Mouse (Mus musculus): ENCODE data around the gene Spns1. TPM values are rescaled to one million over a fixed set of nuclear protein-coding genes. Genes with fewer than 3 reads are reported as not detected.

Spns1 gene
- 16.6 and 23.1 TPM in 2 replicates for polyA plus RNA-seq (2015; fragmentation: Nextera tagmentation; extraction: Ambion mirVana)

GRCm38 (mm10) chr7:126377278-126378158, at the start of gene Spns1:
Gene Spns1, minus strand, starts transcription at chr7:126377450.

GRCm38 (mm10) chr7:126414725-126415124, 37.5 kb upstream of the Spns1 start, which contains the start of gene Cd19:
Gene Cd19, minus strand, starts transcription at chr7:126414889.

GRCm38 (mm10) chr7:126396298-126397119, 19.3 kb upstream of the Spns1 start, which contains the start of gene Nfatc2ip:
Gene Nfatc2ip, minus strand, starts transcription at chr7:126396737.

GRCm38 (mm10) chr7:126369393-126369792, 7.9 kb downstream of the Spns1 start, which contains the start of gene Lat:
Gene Lat, minus strand, starts transcription at chr7:126369570.

Other genes starting within 250 kb of the Spns1 start
- 31.7 and 34.9 TPM in 2 replicates for gene Xpo6, start 176.9 kb downstream of the Spns1 start, polyA plus RNA-seq (2015; fragmentation: Nextera tagmentation; extraction: Ambion mirVana)
- gene Sbk1, start 104.8 kb downstream of the Spns1 start, polyA plus RNA-seq (2015; fragmentation: Nextera tagmentation; extraction: Ambion mirVana) = 3.2 and 3.4 TPM in 2 replicates
- gene Lat, start 7.9 kb downstream of the Spns1 start, polyA plus RNA-seq (2015; fragmentation: Nextera tagmentation; extraction: Ambion mirVana) = 9.4 and 11.6 TPM in 2 replicates
- 4.6 and 5.0 TPM in 2 replicates for gene Nfatc2ip, start 19.3 kb upstream of the Spns1 start, polyA plus RNA-seq (2015; fragmentation: Nextera tagmentation; extraction: Ambion mirVana)
- 13.1 and 17.5 TPM in 2 replicates for gene Cd19, start 37.4 kb upstream of the Spns1 start, polyA plus RNA-seq (2015; fragmentation: Nextera tagmentation; extraction: Ambion mirVana)
- gene Rabep2, start 51.3 kb upstream of the Spns1 start, polyA plus RNA-seq (2015; fragmentation: Nextera tagmentation; extraction: Ambion mirVana) = 9.6 and 14.7 TPM in 2 replicates
- 0.54 and 0.86 TPM in 2 replicates for gene Atp2a1, start 85.7 kb upstream of the Spns1 start, polyA plus RNA-seq (2015; fragmentation: Nextera tagmentation; extraction: Ambion mirVana)
- gene Sh2b1, start 98.0 kb upstream of the Spns1 start, polyA plus RNA-seq (2015; fragmentation: Nextera tagmentation; extraction: Ambion mirVana) = 14.4 and 17.8 TPM in 2 replicates
- 56.1 and 56.4 TPM in 2 replicates for gene Tufm, start 109.9 kb upstream of the Spns1 start, polyA plus RNA-seq (2015; fragmentation: Nextera tagmentation; extraction: Ambion mirVana)
- gene Atxn2l, start 126.0 kb upstream of the Spns1 start, polyA plus RNA-seq (2015; fragmentation: Nextera tagmentation; extraction: Ambion mirVana) = 25.9 and 26.0 TPM in 2 replicates
- 127 and 128 TPM in 2 replicates for gene Eif3c, start 189.0 kb upstream of the Spns1 start, polyA plus RNA-seq (2015; fragmentation: Nextera tagmentation; extraction: Ambion mirVana)
- 8.2 and 8.4 TPM in 2 replicates for gene Apobr, start 207.5 kb upstream of the Spns1 start, polyA plus RNA-seq (2015; fragmentation: Nextera tagmentation; extraction: Ambion mirVana)
- gene Cln3, start 208.4 kb upstream of the Spns1 start, polyA plus RNA-seq (2015; fragmentation: Nextera tagmentation; extraction: Ambion mirVana) = 23.1 and 32.8 TPM in 2 replicates
- 0.52 and 0.55 TPM in 2 replicates for gene Il27, start 217.5 kb upstream of the Spns1 start, polyA plus RNA-seq (2015; fragmentation: Nextera tagmentation; extraction: Ambion mirVana)

Data from spleen, postnatal 0 days (tissue).